Mouse (Mus musculus): ENCODE results near the gene Ccl6. TPM values are rescaled to one million over a fixed set of nuclear protein-coding genes. Genes with fewer than 3 reads are reported as not detected.
"Not testable (repeated sequence)": the region's sequence is repeated elsewhere in the genome, so short reads cannot be mapped to it uniquely, and the experiment has no call there.

Gene Ccl6
- polyA plus RNA-seq, 1 experiment from 2014 or later = 2.5 TPM

GRCm38 (mm10) chr11:83556085-83556781 is 36.7 kb downstream of the Ccl6 start:
- WGBS = 30% methylated on average over 8 of the region's 8 CpGs
- no peak overlapping the region for H3K4me3 ChIP-seq (replicated peaks; ENCODE audit: low read length)
- no peaks in the 10 kb centered on the region for H3K9me3 ChIP-seq (ENCODE audit: control insufficient read depth, low read length)
- H3K36me3 ChIP-seq (replicated peaks; ENCODE audit: control insufficient read depth, insufficient read depth) = no peaks in the 10 kb centered on the region
- DNase-seq (ENCODE audit: low spot score) = peak; percentile 93
- peak; percentile 34; the same call in 1 of the 2 replicates for ATAC-seq (ENCODE audit: low FRiP score)
- H3K4me1 ChIP-seq (replicated peaks; ENCODE audit: control insufficient read depth, insufficient read depth, low read length) = no peaks in the 10 kb centered on the region
- no peak overlapping the region for H3K27ac ChIP-seq
- H3K4me2 ChIP-seq (replicated peaks) = peak overlapping the region; percentile 36
- 0 out of 2 replicates have a peak overlapping the region, but pooled peaks have one; percentile 3 for H3K9ac ChIP-seq
- no peaks in the 10 kb centered on the region for H3K27me3 ChIP-seq (ENCODE audit: control insufficient read depth, insufficient read depth, low read length)

- Histone ChIP-seq H3K9me3 (ENCODE audit: control insufficient read depth, low read length) (no peaks in the 10 kb centered on the region), H3K27ac (no peak overlapping the region), H3K27me3 (ENCODE audit: control insufficient read depth, insufficient read depth, low read length) (no peaks in the 10 kb centered on the region), H3K4me3 (replicated peaks; ENCODE audit: low read length) (no peak overlapping the region), H3K36me3 (replicated peaks; ENCODE audit: control insufficient read depth, insufficient read depth) (no peaks in the 10 kb centered on the region), H3K4me2 (replicated peaks) (no peak overlapping the region), H3K9ac (no peak overlapping the region), H3K4me1 (replicated peaks; ENCODE audit: control insufficient read depth, insufficient read depth, low read length) (no peaks in the 10 kb centered on the region)
- ATAC-seq (ENCODE audit: low FRiP score) (no peak), DNase-seq (ENCODE audit: low spot score) (no peak)
- 84% methylated on average over 5 of the region's 5 CpGs for WGBS
Measured at GRCm38 (mm10) chr11:83551668-83552067, 41.2 kb downstream of the Ccl6 start.

GRCm38 (mm10) chr11:83551037-83551436 is 41.9 kb downstream of the Ccl6 start:
- not testable (repeated sequence) for DNase-seq (ENCODE audit: low spot score); H3K27me3 ChIP-seq (ENCODE audit: control insufficient read depth, insufficient read depth, low read length); H3K27ac ChIP-seq; H3K9ac ChIP-seq; H3K36me3 ChIP-seq (replicated peaks; ENCODE audit: control insufficient read depth, insufficient read depth); H3K4me3 ChIP-seq (replicated peaks; ENCODE audit: low read length); ATAC-seq (ENCODE audit: low FRiP score); H3K9me3 ChIP-seq (ENCODE audit: control insufficient read depth, low read length); H3K4me2 ChIP-seq (replicated peaks); H3K4me1 ChIP-seq (replicated peaks; ENCODE audit: control insufficient read depth, insufficient read depth, low read length)
- WGBS = 86% methylated on average over 7 of the region's 7 CpGs

- WGBS = 92% methylated on average over 5 of the region's 5 CpGs
- DNase-seq (ENCODE audit: low spot score) (no peak), ATAC-seq (ENCODE audit: low FRiP score) (no peak)
- Histone ChIP-seq H3K9me3 (ENCODE audit: control insufficient read depth, low read length) (no peaks in the 10 kb centered on the region), H3K4me3 (replicated peaks; ENCODE audit: low read length) (no peak overlapping the region), H3K9ac (no peak overlapping the region), H3K4me1 (replicated peaks; ENCODE audit: control insufficient read depth, insufficient read depth, low read length) (no peaks in the 10 kb centered on the region), H3K27me3 (ENCODE audit: control insufficient read depth, insufficient read depth, low read length) (no peaks in the 10 kb centered on the region), H3K4me2 (replicated peaks) (no peak overlapping the region), H3K27ac (no peak overlapping the region), H3K36me3 (replicated peaks; ENCODE audit: control insufficient read depth, insufficient read depth) (no peaks in the 10 kb centered on the region)
Measured at GRCm38 (mm10) chr11:83550186-83550632, 42.7 kb downstream of the Ccl6 start.

GRCm38 (mm10) chr11:83544214-83544613 is 48.7 kb downstream of the Ccl6 start:
- no peak for DNase-seq (ENCODE audit: low spot score)
- no peak overlapping the region for H3K27ac ChIP-seq
- 80% methylated on average over 3 of the region's 3 CpGs for WGBS
- H3K36me3 ChIP-seq (replicated peaks; ENCODE audit: control insufficient read depth, insufficient read depth) = no peaks in the 10 kb centered on the region
- H3K9me3 ChIP-seq (ENCODE audit: control insufficient read depth, low read length) = no peaks in the 10 kb centered on the region
- no peaks in the 10 kb centered on the region for H3K27me3 ChIP-seq (ENCODE audit: control insufficient read depth, insufficient read depth, low read length)
- no peak overlapping the region for H3K4me2 ChIP-seq (replicated peaks)
- H3K4me3 ChIP-seq (replicated peaks; ENCODE audit: low read length) = no peak overlapping the region
- no peaks in the 10 kb centered on the region for H3K4me1 ChIP-seq (replicated peaks; ENCODE audit: control insufficient read depth, insufficient read depth, low read length)
- no peak overlapping the region for H3K9ac ChIP-seq
- ATAC-seq (ENCODE audit: low FRiP score) = no peak

- no peak overlapping the region for H3K9ac ChIP-seq
- H3K27me3 ChIP-seq (ENCODE audit: control insufficient read depth, insufficient read depth, low read length) = no peaks in the 10 kb centered on the region
- no peak overlapping the region for H3K4me3 ChIP-seq (replicated peaks; ENCODE audit: low read length)
- H3K9me3 ChIP-seq (ENCODE audit: control insufficient read depth, low read length) = no peaks in the 10 kb centered on the region
- no peaks in the 10 kb centered on the region for H3K36me3 ChIP-seq (replicated peaks; ENCODE audit: control insufficient read depth, insufficient read depth)
- H3K4me2 ChIP-seq (replicated peaks) = no peak overlapping the region
- DNase-seq (ENCODE audit: low spot score) (no peak), ATAC-seq (ENCODE audit: low FRiP score) (no peak)
- H3K4me1 ChIP-seq (replicated peaks; ENCODE audit: control insufficient read depth, insufficient read depth, low read length) = no peaks in the 10 kb centered on the region
- no peak overlapping the region for H3K27ac ChIP-seq
- 85% methylated on average over 3 of the region's 3 CpGs for WGBS
Measured at GRCm38 (mm10) chr11:83541415-83541814, 51.5 kb downstream of the Ccl6 start.

GRCm38 (mm10) chr11:83540931-83541330 is 52.0 kb downstream of the Ccl6 start:
- no peak overlapping the region for H3K4me3 ChIP-seq (replicated peaks; ENCODE audit: low read length)
- DNase-seq (ENCODE audit: low spot score) = no peak
- no peak overlapping the region for H3K9ac ChIP-seq
- no peaks in the 10 kb centered on the region for H3K4me1 ChIP-seq (replicated peaks; ENCODE audit: control insufficient read depth, insufficient read depth, low read length)
- no peak for ATAC-seq (ENCODE audit: low FRiP score)
- no peaks in the 10 kb centered on the region for H3K36me3 ChIP-seq (replicated peaks; ENCODE audit: control insufficient read depth, insufficient read depth)
- no peak overlapping the region for H3K27ac ChIP-seq
- WGBS = 89% methylated on average over 2 of the region's 2 CpGs
- H3K4me2 ChIP-seq (replicated peaks) = no peak overlapping the region
- H3K9me3 ChIP-seq (ENCODE audit: control insufficient read depth, low read length) = no peaks in the 10 kb centered on the region
- H3K27me3 ChIP-seq (ENCODE audit: control insufficient read depth, insufficient read depth, low read length) = no peaks in the 10 kb centered on the region

- Histone ChIP-seq H3K4me3 (replicated peaks; ENCODE audit: low read length) (no peak overlapping the region), H3K9me3 (ENCODE audit: control insufficient read depth, low read length) (no peaks in the 10 kb centered on the region), H3K9ac (no peak overlapping the region), H3K4me2 (replicated peaks) (no peak overlapping the region), H3K27me3 (ENCODE audit: control insufficient read depth, insufficient read depth, low read length) (no peaks in the 10 kb centered on the region), H3K4me1 (replicated peaks; ENCODE audit: control insufficient read depth, insufficient read depth, low read length) (no peaks in the 10 kb centered on the region), H3K36me3 (replicated peaks; ENCODE audit: control insufficient read depth, insufficient read depth) (no peaks in the 10 kb centered on the region), H3K27ac (no peak overlapping the region)
- DNase-seq (ENCODE audit: low spot score) (no peak), ATAC-seq (ENCODE audit: low FRiP score) (no peak)
- 90% methylated on average over 3 of the region's 3 CpGs for WGBS
Measured at GRCm38 (mm10) chr11:83538705-83539314, 54.1 kb downstream of the Ccl6 start.

All from hindbrain, embryonic 14.5 days (tissue).